Mouse (Mus musculus): ENCODE data around the gene B4galt2. TPM values are rescaled to one million over a fixed set of nuclear protein-coding genes. Genes with fewer than 3 reads are reported as not detected.

The B4galt2 gene
- total and polyA plus RNA-seq, 3 experiments, result 4.0 to 9.3 (median 4.3) TPM

DNA sequence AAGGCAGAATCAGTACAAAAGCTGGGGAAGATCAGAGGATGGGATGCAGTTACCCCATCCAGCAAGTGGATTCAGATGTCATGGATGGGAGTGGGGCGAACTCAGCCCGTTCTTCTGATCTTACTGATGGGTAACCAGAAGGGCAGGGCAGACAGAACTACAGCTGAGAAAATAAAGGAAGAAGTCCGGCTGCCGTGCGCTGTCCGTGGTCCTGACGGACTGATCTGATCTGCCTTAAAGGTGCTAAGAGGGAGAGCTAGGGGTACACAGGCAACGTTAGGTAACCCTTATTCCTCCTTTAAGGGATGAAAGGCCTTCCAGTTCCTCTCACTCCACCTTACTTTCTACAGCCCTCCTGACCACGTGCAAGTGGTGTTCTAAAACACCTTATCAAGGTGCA, 10.1 kb upstream of the B4galt2 start:
- 18% methylated on average over 9 of the region's 9 CpGs for WGBS

GRCm38 (mm10) chr4:117891738-117892161, 8.5 kb upstream of the B4galt2 start, which contains the start of gene Dph2:
Gene Dph2 (minus strand): TSS chr4:117892032.
- no peaks in the 10 kb centered on the region for H3K27me3 ChIP-seq (ENCODE audit: control insufficient read depth, insufficient read depth, low read length)
- peak; percentile 85 to 88 for DNase-seq
- peak; percentile 56; the same call in 1 of the 2 replicates for TF ChIP-seq POLR2A (IDR thresholded peaks at IDR 0.05; ENCODE audit: insufficient read depth, low read depth, low read length)
- no peak for TF ChIP-seq CTCF (IDR thresholded peaks at IDR 0.05)
- TF ChIP-seq EP300 (IDR thresholded peaks at IDR 0.05; ENCODE audit: insufficient read depth, low read depth, low read length), result 0 out of 2 replicates have a peak, but pooled peaks have one; percentile 57
- H3K36me3 ChIP-seq (ENCODE audit: control insufficient read depth, insufficient read depth, low read length), result no peaks in the 10 kb centered on the region
- peaks cover 4% of the 10 kb centered on the region for H3K4me1 ChIP-seq (ENCODE audit: control insufficient read depth, insufficient read depth, low read length)
- under 1% methylated on average over 21 of the region's 21 CpGs for WGBS
- H3K4me3 ChIP-seq, result peak within 1 kb of the TSS; percentile 76
- peak within 1 kb of the TSS; percentile 69 for H3K9ac ChIP-seq (ENCODE audit: low read depth, low read length)
- no peaks in the 10 kb centered on the region for H3K79me2 ChIP-seq (replicated peaks; ENCODE audit: control insufficient read depth, insufficient read depth, low read length)
- no peak within 1 kb of the TSS; the same call in 1 of the 2 replicates for H3K27ac ChIP-seq
- intact Hi-C loops (cut with DNase I), result loop anchor here (1.0 kb wide), 1 partner anchor 24 kb away; no protein-coding TSS in a partner anchor

More for the DNA sequence above, 10.1 kb upstream of the B4galt2 start:
- peak; percentile 39 to 70 for DNase-seq
- H3K4me3 ChIP-seq, result no peak overlapping the region
- H3K27ac ChIP-seq, result no peak overlapping the region
- no peaks in the 10 kb centered on the region for H3K36me3 ChIP-seq (ENCODE audit: control insufficient read depth, insufficient read depth, low read length)
- no peaks in the 10 kb centered on the region for H3K79me2 ChIP-seq (replicated peaks; ENCODE audit: control insufficient read depth, insufficient read depth, low read length)
- TF ChIP-seq POLR2A (IDR thresholded peaks at IDR 0.05; ENCODE audit: insufficient read depth, low read depth, low read length) (no peak), EP300 (IDR thresholded peaks at IDR 0.05; ENCODE audit: insufficient read depth, low read depth, low read length) (no peak), CTCF (IDR thresholded peaks at IDR 0.05) (no peak)
- intact Hi-C loops (cut with DNase I), result no loop called here
- H3K9ac ChIP-seq (ENCODE audit: low read depth, low read length), result no peak overlapping the region
- H3K4me1 ChIP-seq (ENCODE audit: control insufficient read depth, insufficient read depth, low read length), result peaks cover 2% of the 10 kb centered on the region; the same call in 1 of the 2 replicates
- no peaks in the 10 kb centered on the region for H3K27me3 ChIP-seq (ENCODE audit: control insufficient read depth, insufficient read depth, low read length)

- intact Hi-C loops (cut with DNase I), result loop anchor here (1.0 kb wide), 1 partner anchor 25 kb away; no protein-coding TSS in a partner anchor
- Histone ChIP-seq H3K36me3 (ENCODE audit: control insufficient read depth, insufficient read depth, low read length) (no peaks in the 10 kb centered on the region), H3K79me2 (replicated peaks; ENCODE audit: control insufficient read depth, insufficient read depth, low read length) (no peaks in the 10 kb centered on the region), H3K4me1 (ENCODE audit: control insufficient read depth, insufficient read depth, low read length) (peaks cover 6% of the 10 kb centered on the region), H3K9ac (ENCODE audit: low read depth, low read length) (no peak overlapping the region), H3K4me3 (no peak overlapping the region), H3K27me3 (ENCODE audit: control insufficient read depth, insufficient read depth, low read length) (no peaks in the 10 kb centered on the region), H3K27ac (no peak overlapping the region)
- no peak for DNase-seq
- 89% methylated on average over 8 of the region's 8 CpGs for WGBS
- TF ChIP-seq POLR2A (IDR thresholded peaks at IDR 0.05; ENCODE audit: insufficient read depth, low read depth, low read length) (no peak), EP300 (IDR thresholded peaks at IDR 0.05; ENCODE audit: insufficient read depth, low read depth, low read length) (no peak), CTCF (IDR thresholded peaks at IDR 0.05) (no peak)
These were observed 7.5 kb upstream of the B4galt2 start for GRCm38 (mm10) chr4:117890750-117891149.

GRCm38 (mm10) chr4:117890031-117890430, 6.7 kb upstream of the B4galt2 start:
- no peak overlapping the region for H3K4me3 ChIP-seq
- intact Hi-C loops (cut with DNase I), result no loop called here
- H3K4me1 ChIP-seq (ENCODE audit: control insufficient read depth, insufficient read depth, low read length), result peaks cover 6% of the 10 kb centered on the region
- 86% methylated on average over 14 of the region's 14 CpGs for WGBS
- no peak for DNase-seq
- H3K9ac ChIP-seq (ENCODE audit: low read depth, low read length), result no peak overlapping the region
- H3K79me2 ChIP-seq (replicated peaks; ENCODE audit: control insufficient read depth, insufficient read depth, low read length), result no peaks in the 10 kb centered on the region
- H3K27me3 ChIP-seq (ENCODE audit: control insufficient read depth, insufficient read depth, low read length), result no peaks in the 10 kb centered on the region
- no peak for TF ChIP-seq CTCF (IDR thresholded peaks at IDR 0.05)
- TF ChIP-seq EP300 (IDR thresholded peaks at IDR 0.05; ENCODE audit: insufficient read depth, low read depth, low read length), result no peak
- TF ChIP-seq POLR2A (IDR thresholded peaks at IDR 0.05; ENCODE audit: insufficient read depth, low read depth, low read length), result no peak
- H3K36me3 ChIP-seq (ENCODE audit: control insufficient read depth, insufficient read depth, low read length), result no peaks in the 10 kb centered on the region
- H3K27ac ChIP-seq, result no peak overlapping the region

- Histone ChIP-seq H3K4me1 (ENCODE audit: control insufficient read depth, insufficient read depth, low read length) (peaks cover 6% of the 10 kb centered on the region), H3K79me2 (replicated peaks; ENCODE audit: control insufficient read depth, insufficient read depth, low read length) (no peaks in the 10 kb centered on the region), H3K27ac (no peak overlapping the region), H3K36me3 (ENCODE audit: control insufficient read depth, insufficient read depth, low read length) (no peaks in the 10 kb centered on the region), H3K9ac (ENCODE audit: low read depth, low read length) (no peak overlapping the region), H3K4me3 (no peak overlapping the region), H3K27me3 (ENCODE audit: control insufficient read depth, insufficient read depth, low read length) (no peaks in the 10 kb centered on the region)
- intact Hi-C loops (cut with DNase I), result no loop called here
- TF ChIP-seq EP300 (IDR thresholded peaks at IDR 0.05; ENCODE audit: insufficient read depth, low read depth, low read length) (no peak), CTCF (IDR thresholded peaks at IDR 0.05) (no peak), POLR2A (IDR thresholded peaks at IDR 0.05; ENCODE audit: insufficient read depth, low read depth, low read length) (no peak)
- 83% methylated on average over 15 of the region's 15 CpGs for WGBS
- no peak for DNase-seq
These were observed 6.2 kb upstream of the B4galt2 start for GRCm38 (mm10) chr4:117889471-117889870.

DNA sequence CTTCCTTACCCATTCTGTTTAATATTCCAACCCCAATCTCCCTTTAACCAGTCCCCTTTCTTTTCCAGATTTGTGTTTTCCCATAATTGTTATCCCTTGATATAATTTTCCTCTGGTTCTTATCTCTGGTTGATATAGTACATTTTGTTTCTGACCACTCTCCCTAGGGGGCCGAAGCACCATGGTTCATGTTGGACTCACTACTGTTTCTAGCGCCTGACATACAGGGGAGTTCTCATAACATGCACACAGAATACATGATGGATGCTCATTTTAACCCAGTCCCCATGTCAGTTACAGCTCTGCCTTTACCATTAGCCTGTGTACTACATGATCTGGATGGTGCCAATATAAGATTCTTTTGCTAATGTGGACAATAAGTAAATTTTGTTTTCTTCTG, 4.6 kb upstream of the B4galt2 start:
- H3K4me1 ChIP-seq (ENCODE audit: control insufficient read depth, insufficient read depth, low read length), result peaks cover 8% of the 10 kb centered on the region
- no peaks in the 10 kb centered on the region for H3K27me3 ChIP-seq (ENCODE audit: control insufficient read depth, insufficient read depth, low read length)
- H3K27ac ChIP-seq, result no peak overlapping the region
- no peaks in the 10 kb centered on the region for H3K36me3 ChIP-seq (ENCODE audit: control insufficient read depth, insufficient read depth, low read length)
- H3K9ac ChIP-seq (ENCODE audit: low read depth, low read length), result no peak overlapping the region
- peak overlapping the region; percentile 89; the same call in 1 of the 2 replicates for H3K4me3 ChIP-seq
- DNase-seq, result no peak
- no peaks in the 10 kb centered on the region for H3K79me2 ChIP-seq (replicated peaks; ENCODE audit: control insufficient read depth, insufficient read depth, low read length)
- no peak for TF ChIP-seq POLR2A (IDR thresholded peaks at IDR 0.05; ENCODE audit: insufficient read depth, low read depth, low read length)
- TF ChIP-seq CTCF (IDR thresholded peaks at IDR 0.05), result no peak
- TF ChIP-seq EP300 (IDR thresholded peaks at IDR 0.05; ENCODE audit: insufficient read depth, low read depth, low read length), result no peak
- intact Hi-C loops (cut with DNase I), result no loop called here
- WGBS, result 66% methylated on average over 2 of the region's 2 CpGs
